Mouse (Mus musculus) testis, adult 2 months (tissue): ENCODE measurements at regions not wholly inside any gene's neighbourhood (a gene's known extent, or its start where the extent isn't known, plus 50 kb on each side); places are given as distances from the start of the nearest gene placed in this dataset.

Experiments used
- H3K27ac ChIP-seq: fragments of 200-500 bp; 2 replicates; pipeline ENCODE4 v1.5.1; 2012; ENCODE audit warnings: low read depth, low read length; ENCODE audit not compliant: control insufficient read depth, insufficient read depth
- H3K27me3 ChIP-seq: fragments of 200-500 bp; 2 replicates; pipeline ENCODE4 v1.6.1; 2012; ENCODE audit warnings: mild to moderate bottlenecking, low read length, moderate library complexity; ENCODE audit not compliant: control insufficient read depth, insufficient read depth
- H3K36me3 ChIP-seq: fragments of 200-500 bp; 2 replicates; pipeline ENCODE4 v1.6.1; 2012; ENCODE audit warnings: mild to moderate bottlenecking, low read length; ENCODE audit not compliant: control insufficient read depth, insufficient read depth
- H3K4me1 ChIP-seq: fragments of 200-500 bp; 2 replicates; pipeline ENCODE4 v1.6.1; 2012; ENCODE audit warnings: low read length; ENCODE audit not compliant: control insufficient read depth, insufficient read depth
- H3K4me3 ChIP-seq: fragments of 200-500 bp; 2 replicates; pipeline ENCODE4 v1.5.1; 2012; ENCODE audit warnings: low read depth, mild to moderate bottlenecking, low read length, moderate library complexity, mixed read lengths; ENCODE audit not compliant: control insufficient read depth
- CTCF ChIP-seq: fragments of 200-500 bp; IDR thresholded peaks from 2 replicates; pipeline ENCODE4 v1.5.1; 2012; ENCODE audit warnings: low read depth, mild to moderate bottlenecking, inconsistent platforms, low read length, moderate library complexity; ENCODE audit not compliant: control insufficient read depth, insufficient read depth, insufficient replicate concordance
- POLR2A ChIP-seq: fragments of 200-500 bp; IDR thresholded peaks from 2 replicates; pipeline ENCODE4 v1.6.1; 2012; ENCODE audit warnings: low read depth, mild to moderate bottlenecking, inconsistent platforms, low read length, moderate library complexity; ENCODE audit not compliant: control insufficient read depth

GRCm38 (mm10) chr10:98577040-98577439 is 337.2 kb upstream of the Atp2b1 start:
- no peaks in the 10 kb centered on the region for H3K27me3 ChIP-seq
- TF ChIP-seq POLR2A: no peak
- H3K4me1 ChIP-seq: no peaks in the 10 kb centered on the region
- no peak overlapping the region for H3K27ac ChIP-seq
- H3K4me3 ChIP-seq: no peak overlapping the region
- H3K36me3 ChIP-seq: no peaks in the 10 kb centered on the region

- H3K27ac ChIP-seq: no peak overlapping the region
- no peak for TF ChIP-seq POLR2A
- no peak overlapping the region for H3K4me3 ChIP-seq
- no peaks in the 10 kb centered on the region; the same call in 1 of the 2 replicates for H3K4me1 ChIP-seq
- H3K36me3 ChIP-seq: no peaks in the 10 kb centered on the region
- no peaks in the 10 kb centered on the region for H3K27me3 ChIP-seq
These were observed 329.4 kb upstream of the Atp2b1 start for GRCm38 (mm10) chr10:98584776-98585175.

GRCm38 (mm10) chr10:98589726-98590125 is 324.5 kb upstream of the Atp2b1 start:
- H3K4me3 ChIP-seq: no peak overlapping the region
- TF ChIP-seq CTCF: no peak
- no peak for TF ChIP-seq POLR2A

GRCm38 (mm10) chr10:98592154-98592553 is 322.1 kb upstream of the Atp2b1 start:
- H3K27ac ChIP-seq: no peak overlapping the region
- H3K36me3 ChIP-seq: no peaks in the 10 kb centered on the region
- H3K4me1 ChIP-seq: no peaks in the 10 kb centered on the region; the same call in 1 of the 2 replicates
- no peak for TF ChIP-seq POLR2A
- TF ChIP-seq CTCF: no peak
- no peak overlapping the region for H3K4me3 ChIP-seq
- H3K27me3 ChIP-seq: no peaks in the 10 kb centered on the region

More at GRCm38 (mm10) chr10:98589726-98590125, 324.5 kb upstream of the Atp2b1 start:
- Histone ChIP-seq H3K27me3 (no peaks in the 10 kb centered on the region), H3K27ac (no peak overlapping the region), H3K36me3 (no peaks in the 10 kb centered on the region), H3K4me1 (no peaks in the 10 kb centered on the region; the same call in 1 of the 2 replicates)

- H3K27ac ChIP-seq: no peak overlapping the region
- no peaks in the 10 kb centered on the region; the same call in 1 of the 2 replicates for H3K4me1 ChIP-seq
- no peak overlapping the region for H3K4me3 ChIP-seq
- TF ChIP-seq POLR2A (no peak), CTCF (no peak)
- no peaks in the 10 kb centered on the region for H3K36me3 ChIP-seq
- no peaks in the 10 kb centered on the region for H3K27me3 ChIP-seq
These were observed 320.3 kb upstream of the Atp2b1 start for GRCm38 (mm10) chr10:98593910-98594309.

GRCm38 (mm10) chr10:98608221-98608941 is 305.8 kb upstream of the Atp2b1 start:
- Histone ChIP-seq H3K27ac (no peak overlapping the region), H3K4me3 (no peak overlapping the region), H3K36me3 (no peaks in the 10 kb centered on the region), H3K27me3 (no peaks in the 10 kb centered on the region), H3K4me1 (no peaks in the 10 kb centered on the region)
- TF ChIP-seq POLR2A: no peak
- TF ChIP-seq CTCF: no peak

GRCm38 (mm10) chr10:98610708-98611107 is 303.5 kb upstream of the Atp2b1 start:
- H3K27ac ChIP-seq: no peak overlapping the region
- no peaks in the 10 kb centered on the region for H3K36me3 ChIP-seq
- no peaks in the 10 kb centered on the region for H3K27me3 ChIP-seq
- no peaks in the 10 kb centered on the region for H3K4me1 ChIP-seq
- H3K4me3 ChIP-seq: no peak overlapping the region
- TF ChIP-seq CTCF (no peak), POLR2A (no peak)

- Histone ChIP-seq H3K27me3 (no peaks in the 10 kb centered on the region), H3K36me3 (no peaks in the 10 kb centered on the region), H3K4me3 (no peak overlapping the region), H3K27ac (no peak overlapping the region), H3K4me1 (no peaks in the 10 kb centered on the region)
- TF ChIP-seq POLR2A: no peak
- TF ChIP-seq CTCF: no peak
These were observed 302.4 kb upstream of the Atp2b1 start for GRCm38 (mm10) chr10:98611707-98612360.
